Mouse (Mus musculus): ENCODE data around the gene Rb1. TPM values are rescaled to one million over a fixed set of nuclear protein-coding genes. Genes with fewer than 3 reads are reported as not detected.

Gene Rb1
- polyA plus RNA-seq, 1 experiment from 2014 or later, result 18.2 TPM

- H3K27ac ChIP-seq, result no peak overlapping the region
- H3K4me3 ChIP-seq, result no peak overlapping the region
- H3K4me1 ChIP-seq, result peaks cover 17% of the 10 kb centered on the region
- ATAC-seq (ENCODE audit: low FRiP score, low read depth), result no peak
- no peaks in the 10 kb centered on the region for H3K36me3 ChIP-seq
- H3K9me3 ChIP-seq, result no peaks in the 10 kb centered on the region
- no peak overlapping the region for H3K4me2 ChIP-seq (replicated peaks)
- no peak overlapping the region for H3K9ac ChIP-seq
- 18% methylated on average over 1 of the region's 1 CpGs for WGBS
- H3K27me3 ChIP-seq, result no peaks in the 10 kb centered on the region
These were observed 98.8 kb downstream of the Rb1 start for GRCm38 (mm10) chr14:73226849-73227248.

- Histone ChIP-seq H3K9ac (no peak overlapping the region), H3K4me2 (replicated peaks) (no peak overlapping the region), H3K4me1 (peaks cover 12% of the 10 kb centered on the region), H3K4me3 (no peak overlapping the region), H3K9me3 (no peaks in the 10 kb centered on the region), H3K27ac (no peak overlapping the region), H3K36me3 (no peaks in the 10 kb centered on the region), H3K27me3 (no peaks in the 10 kb centered on the region)
- 51% methylated on average over 3 of the region's 3 CpGs for WGBS
- ATAC-seq (ENCODE audit: low FRiP score, low read depth), result 0 out of 2 replicates have a peak, but pooled peaks have one; percentile 40
These were observed 99.3 kb downstream of the Rb1 start for GRCm38 (mm10) chr14:73226346-73226745.

GRCm38 (mm10) chr14:73222316-73222970, 103.2 kb downstream of the Rb1 start:
- 89% methylated on average over 9 of the region's 9 CpGs for WGBS
- no peaks in the 10 kb centered on the region for H3K36me3 ChIP-seq
- no peak for ATAC-seq (ENCODE audit: low FRiP score, low read depth)
- H3K9me3 ChIP-seq, result no peaks in the 10 kb centered on the region
- no peak overlapping the region for H3K9ac ChIP-seq
- H3K4me3 ChIP-seq, result no peak overlapping the region
- H3K27ac ChIP-seq, result no peak overlapping the region
- H3K4me2 ChIP-seq (replicated peaks), result no peak overlapping the region
- H3K27me3 ChIP-seq, result no peaks in the 10 kb centered on the region
- H3K4me1 ChIP-seq, result peaks cover 5% of the 10 kb centered on the region

GRCm38 (mm10) chr14:73217062-73217461, 108.6 kb downstream of the Rb1 start:
- Histone ChIP-seq H3K27ac (no peak overlapping the region), H3K4me2 (replicated peaks) (no peak overlapping the region), H3K4me3 (no peak overlapping the region), H3K36me3 (peaks cover 14% of the 10 kb centered on the region; the same call in 1 of the 2 replicates), H3K27me3 (no peaks in the 10 kb centered on the region), H3K4me1 (no peaks in the 10 kb centered on the region), H3K9ac (no peak overlapping the region), H3K9me3 (no peaks in the 10 kb centered on the region)
- ATAC-seq (ENCODE audit: low FRiP score, low read depth), result no peak
- WGBS, result 97% methylated on average over 1 of the region's 1 CpGs

- H3K9ac ChIP-seq, result no peak overlapping the region
- no peak overlapping the region for H3K4me3 ChIP-seq
- H3K36me3 ChIP-seq, result peaks cover 14% of the 10 kb centered on the region; the same call in 1 of the 2 replicates
- no peaks in the 10 kb centered on the region for H3K9me3 ChIP-seq
- no peak for ATAC-seq (ENCODE audit: low FRiP score, low read depth)
- 86% methylated on average over 5 of the region's 5 CpGs for WGBS
- no peaks in the 10 kb centered on the region for H3K4me1 ChIP-seq
- H3K4me2 ChIP-seq (replicated peaks), result no peak overlapping the region
- H3K27me3 ChIP-seq, result no peaks in the 10 kb centered on the region
- no peak overlapping the region for H3K27ac ChIP-seq
These were observed 114.1 kb downstream of the Rb1 start for GRCm38 (mm10) chr14:73211477-73211876.

GRCm38 (mm10) chr14:73210196-73210595, 115.4 kb downstream of the Rb1 start:
- Histone ChIP-seq H3K36me3 (peaks cover 6% of the 10 kb centered on the region), H3K4me3 (no peak overlapping the region), H3K4me1 (no peaks in the 10 kb centered on the region), H3K9ac (no peak overlapping the region), H3K27me3 (no peaks in the 10 kb centered on the region), H3K27ac (no peak overlapping the region), H3K4me2 (replicated peaks) (no peak overlapping the region), H3K9me3 (no peaks in the 10 kb centered on the region)
- ATAC-seq (ENCODE audit: low FRiP score, low read depth), result no peak
- WGBS, result 94% methylated on average over 8 of the region's 8 CpGs

- Histone ChIP-seq H3K9ac (no peak overlapping the region), H3K27ac (no peak overlapping the region), H3K4me2 (replicated peaks) (no peak overlapping the region), H3K27me3 (no peaks in the 10 kb centered on the region), H3K4me3 (no peak overlapping the region), H3K9me3 (no peaks in the 10 kb centered on the region), H3K4me1 (no peaks in the 10 kb centered on the region), H3K36me3 (peaks cover 7% of the 10 kb centered on the region)
- no peak for ATAC-seq (ENCODE audit: low FRiP score, low read depth)
These were observed 116.4 kb downstream of the Rb1 start for GRCm38 (mm10) chr14:73209262-73209661.

GRCm38 (mm10) chr14:73204016-73204415, 121.6 kb downstream of the Rb1 start:
- Histone ChIP-seq H3K4me3 (no peak overlapping the region), H3K4me1 (peaks cover under 1% of the 10 kb centered on the region; the same call in 1 of the 2 replicates), H3K27me3 (no peaks in the 10 kb centered on the region), H3K27ac (no peak overlapping the region), H3K36me3 (peaks cover 7% of the 10 kb centered on the region; the same call in 1 of the 2 replicates), H3K9me3 (no peaks in the 10 kb centered on the region), H3K4me2 (replicated peaks) (no peak overlapping the region), H3K9ac (no peak overlapping the region)
- no peak for ATAC-seq (ENCODE audit: low FRiP score, low read depth)
- WGBS, result 71% methylated on average over 3 of the region's 3 CpGs

- peaks cover 11% of the 10 kb centered on the region; the same call in 1 of the 2 replicates for H3K4me1 ChIP-seq
- H3K9me3 ChIP-seq, result no peaks in the 10 kb centered on the region
- WGBS, result 56% methylated on average over 3 of the region's 3 CpGs
- no peak for ATAC-seq (ENCODE audit: low FRiP score, low read depth)
- no peak overlapping the region for H3K27ac ChIP-seq
- no peak overlapping the region for H3K9ac ChIP-seq
- peaks cover 12% of the 10 kb centered on the region for H3K36me3 ChIP-seq
- H3K4me2 ChIP-seq (replicated peaks), result no peak overlapping the region
- no peak overlapping the region for H3K4me3 ChIP-seq
- H3K27me3 ChIP-seq, result no peaks in the 10 kb centered on the region
These were observed 124.2 kb downstream of the Rb1 start for GRCm38 (mm10) chr14:73201447-73201846.

- no peak overlapping the region for H3K9ac ChIP-seq
- H3K27ac ChIP-seq, result no peak overlapping the region
- H3K36me3 ChIP-seq, result peaks cover 12% of the 10 kb centered on the region
- peaks cover 11% of the 10 kb centered on the region; the same call in 1 of the 2 replicates for H3K4me1 ChIP-seq
- no peak overlapping the region for H3K4me3 ChIP-seq
- no peaks in the 10 kb centered on the region for H3K9me3 ChIP-seq
- H3K27me3 ChIP-seq, result no peaks in the 10 kb centered on the region
- H3K4me2 ChIP-seq (replicated peaks), result no peak overlapping the region
- 22% methylated on average over 5 of the region's 5 CpGs for WGBS
- no peak for ATAC-seq (ENCODE audit: low FRiP score, low read depth)
These were observed 126.6 kb downstream of the Rb1 start for GRCm38 (mm10) chr14:73199058-73199457.

- WGBS, result 87% methylated on average over 7 of the region's 7 CpGs
- no peaks in the 10 kb centered on the region for H3K4me1 ChIP-seq
- no peak overlapping the region for H3K4me3 ChIP-seq
- peaks cover 9% of the 10 kb centered on the region; the same call in 1 of the 2 replicates for H3K9me3 ChIP-seq
- peaks cover 46% of the 10 kb centered on the region for H3K36me3 ChIP-seq
- no peak overlapping the region for H3K4me2 ChIP-seq (replicated peaks)
- H3K27me3 ChIP-seq, result no peaks in the 10 kb centered on the region
- ATAC-seq (ENCODE audit: low FRiP score, low read depth), result no peak
- H3K9ac ChIP-seq, result no peak overlapping the region
- no peak overlapping the region for H3K27ac ChIP-seq
These were observed 138.7 kb downstream of the Rb1 start for GRCm38 (mm10) chr14:73186875-73187274.

- Histone ChIP-seq H3K4me2 (replicated peaks) (no peak overlapping the region), H3K4me3 (no peak overlapping the region), H3K9me3 (peaks cover 9% of the 10 kb centered on the region; the same call in 1 of the 2 replicates), H3K36me3 (peaks cover 93% of the 10 kb centered on the region), H3K4me1 (no peaks in the 10 kb centered on the region), H3K9ac (no peak overlapping the region), H3K27ac (no peak overlapping the region), H3K27me3 (no peaks in the 10 kb centered on the region)
- WGBS, result 84% methylated on average over 2 of the region's 2 CpGs
- ATAC-seq (ENCODE audit: low FRiP score, low read depth), result no peak
These were observed 144.5 kb downstream of the Rb1 start for GRCm38 (mm10) chr14:73181144-73181543.

- H3K27me3 ChIP-seq, result no peaks in the 10 kb centered on the region
These were observed 145.0 kb downstream of the Rb1 start for GRCm38 (mm10) chr14:73180671-73181070.

More at GRCm38 (mm10) chr14:73180671-73181070, 145.0 kb downstream of the Rb1 start:
- Histone ChIP-seq H3K9ac (no peak overlapping the region), H3K9me3 (peaks cover 9% of the 10 kb centered on the region; the same call in 1 of the 2 replicates), H3K4me1 (no peaks in the 10 kb centered on the region), H3K36me3 (peaks cover 93% of the 10 kb centered on the region), H3K27ac (no peak overlapping the region), H3K4me3 (no peak overlapping the region), H3K4me2 (replicated peaks) (no peak overlapping the region)
- 68% methylated on average over 3 of the region's 3 CpGs for WGBS
- no peak for ATAC-seq (ENCODE audit: low FRiP score, low read depth)
